Mouse (Mus musculus) embryonic facial prominence, embryonic 15.5 days (tissue): ENCODE measurements at regions not wholly inside any gene's neighbourhood (a gene's known extent, or its start where the extent isn't known, plus 50 kb on each side); places are given as distances from the start of the nearest gene placed in this dataset.

ENCODE experiments used
- ATAC-seq: fragments of 200-750 bp; cut with Nextera tagmentation; 2 replicates; pipeline ENCODE4 v1.8.0; 2017; ENCODE audit warnings: low read depth, moderate TSS enrichment; ENCODE audit not compliant: insufficient number of reproducible peaks, low FRiP score, low TSS enrichment
- H3K27ac ChIP-seq: fragments of 300-500 bp; sonication (generic); replicated peaks from 2 replicates; pipeline ENCODE4 v1.5.1; 2015; ENCODE audit warnings: mild to moderate bottlenecking, inconsistent platforms
- H3K27me3 ChIP-seq: fragments of 300-500 bp; sonication (generic); 2 replicates; pipeline ENCODE4 v1.6.1; 2015; ENCODE audit warnings: inconsistent platforms
- H3K36me3 ChIP-seq: fragments of 300-500 bp; sonication (generic); 2 replicates; pipeline ENCODE4 v1.6.1; 2015; ENCODE audit warnings: mild to moderate bottlenecking, inconsistent platforms
- H3K4me1 ChIP-seq: fragments of 300-500 bp; sonication (generic); 2 replicates; pipeline ENCODE4 v1.6.1; 2015; ENCODE audit warnings: inconsistent platforms
- H3K4me2 ChIP-seq: fragments of 300-500 bp; sonication (generic); replicated peaks from 2 replicates; pipeline ENCODE4 v1.6.1; 2015; ENCODE audit warnings: mild to moderate bottlenecking, inconsistent platforms
- H3K4me3 ChIP-seq: fragments of 300-500 bp; sonication (generic); replicated peaks from 2 replicates; pipeline ENCODE4 v1.5.1; 2015; ENCODE audit warnings: mild to moderate bottlenecking, inconsistent platforms
- H3K9ac ChIP-seq: fragments of 300-500 bp; sonication (generic); 2 replicates; pipeline ENCODE4 v1.6.1; 2015; ENCODE audit warnings: inconsistent platforms
- H3K9me3 ChIP-seq: fragments of 300-500 bp; sonication (generic); replicated peaks from 2 replicates; pipeline ENCODE4 v1.6.1; 2016; ENCODE audit warnings: inconsistent platforms
- WGBS: fragments of 180-500 bp; shearing (Covaris S2); methylation state at CpG from one replicate; pipeline ENCODE4 v1.1.7; 2015; 5-methylcytosine and 5-hydroxymethylcytosine counted together

DNA sequence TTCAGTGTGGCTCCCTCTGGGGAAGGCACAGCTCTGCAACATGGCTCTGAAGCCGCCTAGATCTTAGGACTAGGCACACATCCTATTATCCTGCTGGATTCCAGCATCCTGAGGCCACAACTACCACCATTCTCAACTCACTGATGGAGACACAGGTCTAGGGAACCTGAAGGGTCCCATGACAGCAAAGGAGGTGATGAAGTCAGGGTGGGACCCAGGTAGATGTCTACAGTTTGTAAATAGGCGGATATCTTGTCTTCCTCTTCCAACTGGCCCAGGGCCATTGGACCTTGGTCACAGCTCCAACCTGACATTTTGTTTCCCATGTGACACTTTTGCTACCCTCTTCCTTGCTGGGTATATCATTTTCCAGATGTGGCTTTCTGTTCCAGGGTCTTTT lies 106.4 kb downstream of the Vapb start:
- Histone ChIP-seq H3K27me3 (no peaks in the 10 kb centered on the region), H3K9ac (no peak overlapping the region), H3K9me3 (no peaks in the 10 kb centered on the region), H3K27ac (no peak overlapping the region), H3K4me1 (peaks cover 7% of the 10 kb centered on the region; the same call in 1 of the 2 replicates), H3K36me3 (no peaks in the 10 kb centered on the region), H3K4me3 (no peak overlapping the region), H3K4me2 (no peak overlapping the region)
- 79% methylated on average over 2 of the region's 2 CpGs for WGBS
- no peak for ATAC-seq

DNA sequence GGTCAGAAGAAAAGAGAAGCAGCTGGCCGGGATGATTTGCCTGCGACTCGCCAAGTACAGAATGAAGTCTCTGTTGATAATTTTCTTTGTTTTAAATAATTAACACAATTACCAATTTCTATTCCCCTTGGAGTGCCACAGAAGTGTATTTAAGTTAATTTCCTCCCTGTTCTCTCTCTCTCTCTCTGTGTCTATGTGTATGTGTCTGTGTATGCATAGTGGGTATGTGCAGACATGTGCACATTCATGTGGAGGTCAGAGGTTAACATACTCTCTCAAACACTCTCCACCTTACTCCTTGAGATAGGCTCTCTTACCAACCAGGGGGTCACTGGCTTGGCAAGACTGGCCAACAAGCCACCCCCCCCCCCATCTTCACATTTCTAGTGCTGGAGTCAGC lies 107.2 kb downstream of the Vapb start:
- no peak overlapping the region for H3K4me2 ChIP-seq
- no peak overlapping the region for H3K9ac ChIP-seq
- peaks cover 7% of the 10 kb centered on the region; the same call in 1 of the 2 replicates for H3K4me1 ChIP-seq
- peak overlapping the region; percentile 63 for H3K27ac ChIP-seq
- no peaks in the 10 kb centered on the region for H3K27me3 ChIP-seq
- H3K4me3 ChIP-seq, result no peak overlapping the region
- ATAC-seq, result no peak
- 52% methylated on average over 3 of the region's 3 CpGs for WGBS
- H3K36me3 ChIP-seq, result no peaks in the 10 kb centered on the region
- no peaks in the 10 kb centered on the region for H3K9me3 ChIP-seq

DNA sequence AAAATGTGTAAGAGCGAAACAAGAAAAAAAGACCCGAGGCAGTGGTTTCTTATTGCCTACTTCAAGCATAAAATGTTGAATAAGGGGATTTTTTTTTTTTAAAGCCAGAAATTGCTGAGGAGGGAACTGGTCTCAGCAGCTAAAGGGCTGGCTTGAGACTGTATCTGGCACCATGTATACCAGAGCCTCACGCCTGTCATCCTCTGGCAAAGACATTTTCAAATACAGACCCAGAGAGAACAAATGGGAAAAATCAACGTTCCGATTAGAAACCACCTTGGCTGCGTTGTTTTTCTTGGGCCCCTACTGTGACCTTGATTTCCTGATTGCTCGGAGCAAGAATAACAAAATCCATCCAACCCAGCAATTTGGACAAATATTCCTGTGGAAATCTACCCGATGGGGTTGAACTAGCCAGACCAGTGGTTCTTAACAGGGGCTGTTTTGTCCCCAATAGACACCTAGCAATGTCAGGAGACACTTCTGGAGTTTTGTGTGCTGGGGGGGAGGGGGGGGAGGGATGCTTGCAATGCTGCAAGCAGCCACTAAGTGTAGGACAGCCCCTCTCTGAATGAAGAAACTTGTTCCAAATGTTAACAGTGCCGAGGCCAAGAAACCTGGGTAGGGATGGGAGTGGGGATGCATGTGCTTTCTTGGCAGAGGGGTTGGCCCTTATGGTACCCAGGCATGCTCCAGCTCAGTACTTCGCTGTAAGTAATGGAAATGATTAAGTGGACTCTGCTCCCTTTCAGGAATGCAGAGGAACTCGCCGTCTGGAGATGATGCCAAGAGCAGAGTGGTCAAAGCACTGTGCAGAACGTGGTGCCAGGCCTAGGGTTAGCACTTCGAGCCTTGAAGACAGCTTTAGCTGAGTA lies 108.1 kb downstream of the Vapb start:
- Histone ChIP-seq H3K36me3 (no peaks in the 10 kb centered on the region), H3K4me3 (no peak overlapping the region), H3K9me3 (no peaks in the 10 kb centered on the region), H3K4me2 (no peak overlapping the region), H3K9ac (no peak overlapping the region), H3K27ac (peak overlapping the region; percentile 63), H3K27me3 (no peaks in the 10 kb centered on the region), H3K4me1 (peaks cover 7% of the 10 kb centered on the region; the same call in 1 of the 2 replicates)
- 47% methylated on average over 14 of the region's 14 CpGs for WGBS
- ATAC-seq, result peak; percentile 64

- Histone ChIP-seq H3K27me3 (no peaks in the 10 kb centered on the region), H3K27ac (no peak overlapping the region), H3K9me3 (no peaks in the 10 kb centered on the region), H3K4me2 (no peak overlapping the region), H3K4me3 (no peak overlapping the region), H3K9ac (no peak overlapping the region), H3K4me1 (peaks cover 7% of the 10 kb centered on the region), H3K36me3 (no peaks in the 10 kb centered on the region)
- WGBS, result 61% methylated on average over 4 of the region's 4 CpGs
- no peak for ATAC-seq
Observed at GRCm38 (mm10) chr2:173851054-173851453, 113.7 kb downstream of the Vapb start.

DNA sequence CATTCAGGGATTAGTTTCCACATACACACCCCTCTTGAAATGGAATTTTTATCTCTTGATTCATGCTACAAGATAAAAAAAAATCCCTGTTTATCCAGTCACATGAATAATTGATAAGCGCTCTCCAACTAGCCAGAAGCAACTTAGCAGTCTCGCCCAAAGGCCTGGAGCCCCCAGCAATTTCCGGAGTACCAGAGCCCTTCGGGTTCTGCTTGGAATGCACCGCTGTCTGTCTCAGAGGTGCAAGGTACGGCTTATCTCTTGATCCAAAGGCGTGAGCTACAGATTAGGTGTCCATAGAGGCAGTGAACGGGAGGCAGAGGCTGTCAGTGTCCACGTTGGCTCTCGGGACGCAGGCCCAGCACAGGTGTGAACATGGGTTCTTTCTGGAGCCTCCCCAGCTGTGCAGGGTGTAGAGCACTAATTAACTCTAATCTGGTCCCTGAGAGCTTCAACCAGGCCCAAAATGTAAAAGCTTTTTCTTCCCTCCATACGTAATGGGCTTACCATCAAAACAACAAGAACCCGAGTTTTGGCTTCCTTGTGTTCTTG lies 116.9 kb downstream of the Vapb start:
- no peak overlapping the region for H3K27ac ChIP-seq
- H3K4me2 ChIP-seq, result no peak overlapping the region
- peaks cover 7% of the 10 kb centered on the region for H3K4me1 ChIP-seq
- no peaks in the 10 kb centered on the region for H3K36me3 ChIP-seq
- WGBS, result 60% methylated on average over 13 of the region's 13 CpGs
- H3K4me3 ChIP-seq, result no peak overlapping the region
- ATAC-seq, result no peak
- H3K9me3 ChIP-seq, result no peaks in the 10 kb centered on the region
- H3K27me3 ChIP-seq, result no peaks in the 10 kb centered on the region
- H3K9ac ChIP-seq, result no peak overlapping the region

- H3K4me3 ChIP-seq, result no peak overlapping the region
- no peaks in the 10 kb centered on the region for H3K36me3 ChIP-seq
- WGBS, result 47% methylated on average over 7 of the region's 7 CpGs
- H3K9me3 ChIP-seq, result no peaks in the 10 kb centered on the region
- ATAC-seq, result no peak
- H3K27ac ChIP-seq, result no peak overlapping the region
- peaks cover 7% of the 10 kb centered on the region for H3K4me1 ChIP-seq
- no peak overlapping the region for H3K9ac ChIP-seq
- no peaks in the 10 kb centered on the region for H3K27me3 ChIP-seq
- H3K4me2 ChIP-seq, result no peak overlapping the region
Observed at GRCm38 (mm10) chr2:173854846-173855245, 117.5 kb downstream of the Vapb start.

- no peaks in the 10 kb centered on the region for H3K9me3 ChIP-seq
- 39% methylated on average over 4 of the region's 4 CpGs for WGBS
- H3K4me1 ChIP-seq, result peaks cover 7% of the 10 kb centered on the region
- H3K4me3 ChIP-seq, result no peak overlapping the region
- H3K9ac ChIP-seq, result no peak overlapping the region
- H3K27ac ChIP-seq, result no peak overlapping the region
- H3K4me2 ChIP-seq, result no peak overlapping the region
- H3K36me3 ChIP-seq, result no peaks in the 10 kb centered on the region
- ATAC-seq, result no peak
- H3K27me3 ChIP-seq, result no peaks in the 10 kb centered on the region
Observed at GRCm38 (mm10) chr2:173855296-173855695, 118.0 kb downstream of the Vapb start.

DNA sequence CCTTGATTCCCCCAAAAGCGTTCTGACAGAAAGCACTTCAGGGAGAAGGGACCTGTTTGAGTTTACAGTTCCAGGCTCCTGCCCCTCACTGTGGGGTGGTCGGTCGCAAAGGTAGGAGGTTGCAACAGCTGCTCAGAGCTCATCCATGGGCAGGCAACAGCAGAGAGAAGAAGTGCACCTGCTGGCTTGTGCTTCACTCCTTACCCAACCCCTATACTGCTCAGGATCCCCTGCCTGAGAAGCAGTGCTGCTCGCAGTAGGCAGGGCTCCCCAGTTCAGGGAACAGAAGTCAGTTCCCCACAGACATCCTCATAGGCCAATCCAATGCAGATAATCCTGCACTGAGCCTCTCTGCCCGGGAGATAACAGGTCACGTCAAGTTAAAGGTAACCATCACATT lies 119.7 kb downstream of the Vapb start:
- H3K9me3 ChIP-seq, result no peaks in the 10 kb centered on the region
- no peaks in the 10 kb centered on the region for H3K36me3 ChIP-seq
- no peak overlapping the region for H3K4me2 ChIP-seq
- H3K4me3 ChIP-seq, result no peak overlapping the region
- ATAC-seq, result no peak
- WGBS, result 86% methylated on average over 6 of the region's 6 CpGs
- H3K4me1 ChIP-seq, result peaks cover 7% of the 10 kb centered on the region
- no peak overlapping the region for H3K27ac ChIP-seq
- no peaks in the 10 kb centered on the region for H3K27me3 ChIP-seq
- H3K9ac ChIP-seq, result no peak overlapping the region

DNA sequence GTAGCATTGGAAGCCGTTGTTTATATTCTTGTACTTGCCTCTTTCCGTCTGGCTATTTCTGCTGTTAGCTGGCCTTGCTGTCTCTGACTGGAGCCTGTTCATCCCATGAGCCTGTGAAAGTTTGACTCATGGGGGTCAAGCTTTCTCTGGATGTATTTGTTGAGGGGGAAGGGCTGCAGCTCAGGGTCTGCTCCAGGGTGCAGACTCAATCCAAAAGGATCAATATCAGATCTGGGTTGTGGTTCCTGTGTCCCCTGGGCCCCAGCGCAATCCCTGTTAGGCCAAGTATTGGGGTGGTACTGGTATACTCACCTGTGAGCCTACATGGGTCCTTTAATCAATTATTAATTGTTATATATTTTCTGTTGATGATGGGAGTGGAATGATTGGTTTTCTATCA lies 135.7 kb downstream of the Vapb start:
- no peak for ATAC-seq
- WGBS, result 85% methylated on average over 3 of the region's 3 CpGs
- no peaks in the 10 kb centered on the region for H3K27me3 ChIP-seq
- no peak overlapping the region for H3K4me3 ChIP-seq
- no peak overlapping the region for H3K9ac ChIP-seq
- no peaks in the 10 kb centered on the region for H3K4me1 ChIP-seq
- H3K9me3 ChIP-seq, result no peaks in the 10 kb centered on the region
- no peak overlapping the region for H3K4me2 ChIP-seq
- no peaks in the 10 kb centered on the region for H3K36me3 ChIP-seq
- no peak overlapping the region for H3K27ac ChIP-seq
